Mouse (Mus musculus) cerebellum, adult 2 months (tissue): Measurements from ENCODE around the gene Cacnb4. TPM values are rescaled to one million over a fixed set of nuclear protein-coding genes. Genes with fewer than 3 reads are reported as not detected.

Source experiments
- DNase-seq, 2 experiments: peaks; one replicate each; pipeline ENCODE4 v3.0.0; 2021
- H3K27ac ChIP-seq: fragments of 200-500 bp; 2 replicates; pipeline ENCODE4 v1.5.1; 2012; ENCODE audit warnings: low read length, control low read depth, inconsistent platforms; ENCODE audit not compliant: insufficient read depth
- H3K27me3 ChIP-seq: fragments of 200-500 bp; 2 replicates; pipeline ENCODE4 v1.6.1; 2012; ENCODE audit warnings: inconsistent platforms, mild to moderate bottlenecking, low read length, moderate library complexity; ENCODE audit not compliant: control insufficient read depth, insufficient read depth
- H3K4me1 ChIP-seq: fragments of 200-500 bp; 2 replicates; pipeline ENCODE4 v1.6.1; 2011; ENCODE audit warnings: low read length; ENCODE audit not compliant: control insufficient read depth, insufficient read depth
- H3K4me3 ChIP-seq: fragments of 200-500 bp; replicated peaks from 2 replicates; pipeline ENCODE3; 2011; ENCODE audit warnings: mild to moderate bottlenecking, low read depth, low read length, control low read depth; ENCODE audit not compliant: insufficient read depth
- CTCF ChIP-seq: fragments of 200-500 bp; IDR thresholded peaks from 2 replicates; pipeline ENCODE4 v1.5.1; 2011; ENCODE audit warnings: low read depth, mild to moderate bottlenecking, control low read depth, low read length, moderate library complexity, borderline replicate concordance; ENCODE audit not compliant: insufficient read depth
- POLR2A ChIP-seq: fragments of 200-500 bp; IDR thresholded peaks from 2 replicates; pipeline ENCODE4 v1.6.1; 2011; ENCODE audit warnings: low read length, control low read depth, borderline replicate concordance; ENCODE audit not compliant: insufficient read depth
- WGBS: fragments of 180-500 bp; shearing (Covaris S2); methylation state at CpG from one replicate; pipeline ENCODE4 v1.1.7; 2018; 5-methylcytosine and 5-hydroxymethylcytosine counted together
- polyA plus RNA-seq: library from polyadenylated mRNA; depleted of rRNA; stranded (reverse); fragments of >200 nt; gene quantifications from 2 replicates; pipeline ENCODE4 v1.2.3, GENCODE M21; 2012

Gene Cacnb4
- polyA plus RNA-seq, 1 experiment: 64.7 TPM

- Histone ChIP-seq H3K27ac (no peak overlapping the region), H3K4me1 (peaks cover 29% of the 10 kb centered on the region), H3K4me3 (peak overlapping the region; percentile 19), H3K27me3 (no peaks in the 10 kb centered on the region)
- 13% methylated on average over 6 of the region's 6 CpGs for WGBS
- no peak for TF ChIP-seq CTCF
- no peak for TF ChIP-seq POLR2A
- peak; percentile 33 to 61 for DNase-seq
Measured at GRCm38 (mm10) chr2:52421197-52421596, 255.4 kb downstream of the Cacnb4 start.

GRCm38 (mm10) chr2:52420001-52420710, 256.5 kb downstream of the Cacnb4 start:
- Histone ChIP-seq H3K27me3 (no peaks in the 10 kb centered on the region), H3K27ac (no peak overlapping the region), H3K4me1 (peaks cover 27% of the 10 kb centered on the region), H3K4me3 (no peak overlapping the region)
- no peak for TF ChIP-seq POLR2A
- no peak for TF ChIP-seq CTCF
- 66% methylated on average over 7 of the region's 7 CpGs for WGBS
- DNase-seq: no peak

GRCm38 (mm10) chr2:52419295-52419694, 257.3 kb downstream of the Cacnb4 start:
- WGBS: 17% methylated on average over 6 of the region's 6 CpGs
- TF ChIP-seq POLR2A: no peak
- TF ChIP-seq CTCF: no peak
- Histone ChIP-seq H3K27ac (no peak overlapping the region), H3K4me3 (no peak overlapping the region), H3K4me1 (peaks cover 27% of the 10 kb centered on the region), H3K27me3 (no peaks in the 10 kb centered on the region)
- DNase-seq: peak in 1 of 2 experiments; percentile 67

- H3K27ac ChIP-seq: no peak overlapping the region
- no peaks in the 10 kb centered on the region for H3K27me3 ChIP-seq
- no peak for TF ChIP-seq CTCF
- TF ChIP-seq POLR2A: no peak
- DNase-seq: no peak
- peaks cover 3% of the 10 kb centered on the region; the same call in 1 of the 2 replicates for H3K4me1 ChIP-seq
- 80% methylated on average over 5 of the region's 5 CpGs for WGBS
- no peak overlapping the region for H3K4me3 ChIP-seq
Measured at GRCm38 (mm10) chr2:52412524-52413037, 264.1 kb downstream of the Cacnb4 start.

- TF ChIP-seq POLR2A (no peak), CTCF (peak; percentile 35; the same call in 1 of the 2 replicates)
- H3K27me3 ChIP-seq: no peaks in the 10 kb centered on the region
- H3K4me1 ChIP-seq: peaks cover 2% of the 10 kb centered on the region; the same call in 1 of the 2 replicates
- no peak overlapping the region for H3K4me3 ChIP-seq
- H3K27ac ChIP-seq: no peak overlapping the region
- WGBS: 57% methylated on average over 1 of the region's 1 CpGs
- peak in 1 of 2 experiments; percentile 41 for DNase-seq
Measured at GRCm38 (mm10) chr2:52406480-52406879, 270.2 kb downstream of the Cacnb4 start.

GRCm38 (mm10) chr2:52405238-52405637, 271.4 kb downstream of the Cacnb4 start:
- Histone ChIP-seq H3K4me3 (no peak overlapping the region), H3K27me3 (no peaks in the 10 kb centered on the region), H3K4me1 (peaks cover 2% of the 10 kb centered on the region; the same call in 1 of the 2 replicates), H3K27ac (no peak overlapping the region)
- 92% methylated on average over 5 of the region's 5 CpGs for WGBS
- no peak for TF ChIP-seq POLR2A
- no peak for TF ChIP-seq CTCF
- DNase-seq: no peak

GRCm38 (mm10) chr2:52394529-52394928, 282.1 kb downstream of the Cacnb4 start:
- WGBS: 88% methylated on average over 5 of the region's 5 CpGs
- Histone ChIP-seq H3K4me3 (no peak overlapping the region), H3K4me1 (no peaks in the 10 kb centered on the region), H3K27ac (no peak overlapping the region), H3K27me3 (no peaks in the 10 kb centered on the region)
- DNase-seq: no peak
- no peak for TF ChIP-seq POLR2A
- TF ChIP-seq CTCF: no peak
